Mouse (Mus musculus) CH12.LX (cell line): Measurements from ENCODE around the gene Ube2t. TPM values are rescaled to one million over a fixed set of nuclear protein-coding genes. Genes with fewer than 3 reads are reported as not detected.

Experiments used
- DNase-seq: peaks from one replicate; pipeline ENCODE4 v3.0.0-alpha.2; 2013; ENCODE audit errors: extremely low read depth
- H3K27ac ChIP-seq: 2 replicates; pipeline ENCODE4 v1.5.1; 2012; ENCODE audit warnings: low read depth, mild to moderate bottlenecking, control low read depth, moderate library complexity; ENCODE audit not compliant: insufficient read depth
- H3K27me3 ChIP-seq: replicated peaks from 2 replicates; pipeline ENCODE3; 2012; ENCODE audit warnings: inconsistent platforms
- H3K36me3 ChIP-seq, 2 experiments: replicated peaks in 1 of 2; 2 replicates each; pipeline versions ENCODE3 to v1.6.1; 2012; ENCODE audit warnings: inconsistent platforms in 1 of 2, low read length in 1 of 2, mild to moderate bottlenecking in 1 of 2, mixed read lengths in 1 of 2, moderate library complexity in 1 of 2; ENCODE audit not compliant: control insufficient read depth in 1 of 2, insufficient read depth in 1 of 2
- H3K4me1 ChIP-seq, 2 experiments: 2 replicates each; pipeline ENCODE4 v1.6.1; 2012; ENCODE audit warnings: inconsistent platforms in 1 of 2, moderate library complexity in 1 of 2; ENCODE audit not compliant: insufficient read depth in 2 of 2, control insufficient read depth in 1 of 2
- H3K4me2 ChIP-seq: 2 replicates; pipeline ENCODE4 v1.6.1; 2012; ENCODE audit warnings: low read depth, mild to moderate bottlenecking, control low read depth; ENCODE audit not compliant: poor library complexity, insufficient read depth, severe bottlenecking
- H3K4me3 ChIP-seq, 3 experiments: fragments of 150-350 bp in 1 of 3; sonication (generic) in 1 of 3; replicated peaks in 1 of 3; 2 replicates each; pipeline versions ENCODE3 to v1.5.1; 2011 to 2012; ENCODE audit warnings: low read depth in 2 of 3, low read length in 2 of 3, mild to moderate bottlenecking in 2 of 3, moderate library complexity in 2 of 3, control low read depth in 1 of 3, improper control_type of control experiment in 1 of 3, inconsistent platforms in 1 of 3, mixed read lengths in 1 of 3; ENCODE audit not compliant: poor library complexity in 1 of 3
- H3K79me2 ChIP-seq: replicated peaks from 2 replicates; pipeline ENCODE4 v1.6.1; 2012; ENCODE audit warnings: mild to moderate bottlenecking, moderate library complexity; ENCODE audit not compliant: control insufficient read depth, poor library complexity, insufficient read depth, severe bottlenecking; ENCODE audit errors: extremely low read depth
- H3K9ac ChIP-seq: 2 replicates; pipeline ENCODE4 v1.6.1; 2012; ENCODE audit warnings: low read depth, mild to moderate bottlenecking, control low read depth, moderate library complexity; ENCODE audit not compliant: insufficient read depth
- H3K9me3 ChIP-seq: replicated peaks from 2 replicates; pipeline ENCODE3; 2012; ENCODE audit warnings: low read length, inconsistent platforms, mixed read lengths
- BHLHE40 ChIP-seq: IDR thresholded peaks from 2 replicates; pipeline ENCODE4 v1.6.1; 2011; ENCODE audit warnings: mild to moderate bottlenecking, low read depth, low read length, improper control_type of control experiment
- CTCF ChIP-seq, 2 experiments: IDR thresholded peaks in 1 of 2; conservative IDR thresholded peaks in 1 of 2; 2 replicates each; pipeline ENCODE4 v1.5.1; 2011 to 2012; ENCODE audit warnings: low read depth in 2 of 2, low read length in 2 of 2, improper control_type of control experiment in 1 of 2, inconsistent platforms in 1 of 2, mild to moderate bottlenecking in 1 of 2, moderate library complexity in 1 of 2
- ELF1 ChIP-seq: IDR thresholded peaks from 2 replicates; pipeline ENCODE4 v1.6.1; 2014; ENCODE audit warnings: low read depth, mild to moderate bottlenecking, inconsistent platforms, low read length, improper control_type of control experiment
- GABPA ChIP-seq: IDR thresholded peaks from 2 replicates; pipeline ENCODE4 v1.6.1; 2012; ENCODE audit warnings: low read depth, low read length, improper control_type of control experiment, inconsistent platforms; ENCODE audit not compliant: insufficient replicate concordance
- HCFC1 ChIP-seq: IDR thresholded peaks from 2 replicates; pipeline ENCODE4 v1.6.1; 2012; ENCODE audit warnings: low read depth, mild to moderate bottlenecking, inconsistent platforms, low read length, improper control_type of control experiment
- IRF4 ChIP-seq: IDR thresholded peaks from 2 replicates; pipeline ENCODE4 v1.6.1; 2014; ENCODE audit warnings: low read depth, mild to moderate bottlenecking, inconsistent platforms, low read length, improper control_type of control experiment
- KAT2A ChIP-seq: IDR thresholded peaks from 2 replicates; pipeline ENCODE4 v1.6.1; 2012; ENCODE audit warnings: low read length, improper control_type of control experiment, inconsistent platforms; ENCODE audit not compliant: insufficient replicate concordance
- MAFK ChIP-seq: IDR thresholded peaks from 2 replicates; pipeline ENCODE4 v1.6.1; 2011; ENCODE audit warnings: low read length, improper control_type of control experiment; ENCODE audit not compliant: insufficient replicate concordance
- MAX ChIP-seq: IDR thresholded peaks from 2 replicates; pipeline ENCODE4 v1.6.1; 2011; ENCODE audit warnings: low read length, improper control_type of control experiment
- MAZ ChIP-seq: IDR thresholded peaks from 2 replicates; pipeline ENCODE4 v1.6.1; 2012; ENCODE audit warnings: low read depth, mild to moderate bottlenecking, inconsistent platforms, low read length, improper control_type of control experiment, moderate library complexity
- MXI1 ChIP-seq: IDR thresholded peaks from 2 replicates; pipeline ENCODE4 v1.6.1; 2011; ENCODE audit warnings: mild to moderate bottlenecking, low read depth, low read length, improper control_type of control experiment
- MYC ChIP-seq: IDR thresholded peaks from 2 replicates; pipeline ENCODE4 v1.6.1; 2011; ENCODE audit warnings: low read depth, mild to moderate bottlenecking, improper control_type of control experiment, low read length
- NELFE ChIP-seq: IDR thresholded peaks from 2 replicates; pipeline ENCODE4 v1.6.1; 2011; ENCODE audit warnings: low read depth, low read length, improper control_type of control experiment
- NRF1 ChIP-seq: IDR thresholded peaks from 2 replicates; pipeline ENCODE4 v1.6.1; 2014; ENCODE audit warnings: low read depth, mild to moderate bottlenecking, inconsistent platforms, low read length, improper control_type of control experiment, moderate library complexity
- POLR2A ChIP-seq: IDR thresholded peaks from 2 replicates; pipeline ENCODE4 v1.6.1; 2011; ENCODE audit warnings: low read depth, mild to moderate bottlenecking, improper control_type of control experiment, low read length
- SIN3A ChIP-seq: IDR thresholded peaks from 2 replicates; pipeline ENCODE4 v1.6.1; 2012; ENCODE audit warnings: low read length, improper control_type of control experiment, inconsistent platforms
- SMC3 ChIP-seq: IDR thresholded peaks from 2 replicates; pipeline ENCODE4 v1.6.1; 2011; ENCODE audit warnings: low read depth, low read length, improper control_type of control experiment
- TBP ChIP-seq: conservative IDR thresholded peaks from 2 replicates; pipeline ENCODE4 v1.6.1; 2011; ENCODE audit warnings: low read depth, low read length, improper control_type of control experiment
- TCF12 ChIP-seq: IDR thresholded peaks from 2 replicates; pipeline ENCODE4 v1.6.1; 2014; ENCODE audit warnings: low read depth, mild to moderate bottlenecking, inconsistent platforms, low read length, improper control_type of control experiment
- UBTF ChIP-seq: IDR thresholded peaks from 2 replicates; pipeline ENCODE4 v1.6.1; 2012; ENCODE audit warnings: low read depth, mild to moderate bottlenecking, inconsistent platforms, low read length, improper control_type of control experiment, moderate library complexity
- USF1 ChIP-seq: IDR thresholded peaks from 2 replicates; pipeline ENCODE4 v1.6.1; 2014; ENCODE audit warnings: low read depth, mild to moderate bottlenecking, inconsistent platforms, low read length, improper control_type of control experiment
- ZKSCAN1 ChIP-seq: IDR thresholded peaks from 2 replicates; pipeline ENCODE4 v1.6.1; 2012; ENCODE audit warnings: low read depth, inconsistent platforms, low read length, improper control_type of control experiment, borderline replicate concordance
- ZMIZ1 ChIP-seq: IDR thresholded peaks from 2 replicates; pipeline ENCODE4 v1.6.1; 2012; ENCODE audit warnings: low read depth, mild to moderate bottlenecking, inconsistent platforms, low read length, improper control_type of control experiment
- ZNF384 ChIP-seq: IDR thresholded peaks from 2 replicates; pipeline ENCODE4 v1.6.1; 2012; ENCODE audit warnings: low read depth, low read length, improper control_type of control experiment, inconsistent platforms
- dilution Hi-C: fragments of 300-500 bp; cut with MboI; formaldehyde crosslinking; loops from 2 replicates; pipeline ENCODE4 v1.14.3; 2020; ENCODE audit warnings: low sequenced_read_pairs; ENCODE audit not compliant: extremely low pct_unique_long_range_greater_than_20kb, extremely low pct_ligation_motif_present
- in situ Hi-C: fragments of 300-500 bp; cut with MboI; formaldehyde crosslinking; loops from 3 replicates; pipeline ENCODE4 v1.14.3; 2019; ENCODE audit warnings: low sequenced_read_pairs, low pct_ligation_motif_present, low pct_unique_long_range_greater_than_20kb, mixed read lengths
- polyA plus RNA-seq: library from polyadenylated mRNA; unstranded; fragments of >175 nt; gene quantifications from 2 replicates; pipeline ENCODE4 v1.2.1, GENCODE M21; 2012; ENCODE audit warnings: low read depth; ENCODE audit not compliant: insufficient read length
- total RNA-seq, 2 experiments: library from RNA; depleted of rRNA; stranded (reverse); fragments of 300-350 nt in 1 of 2; fragments of >200 nt in 1 of 2; gene quantifications; 2 replicates each; pipeline ENCODE4 v1.2.3; 2012 to 2014

Gene Ube2t
- total and polyA plus RNA-seq, 3 experiments: 19.2 to 40.2 (median 28.8) TPM

- Histone ChIP-seq H3K27ac (no peak overlapping the region), H3K79me2 (no peaks in the 10 kb centered on the region), H3K9ac (peak overlapping the region; percentile 51; the same call in 1 of the 2 replicates), H3K36me3 (peaks cover 0 to 2% of the 10 kb centered on the region in 2 experiments), H3K4me2 (peak overlapping the region; percentile 82), H3K4me1 (peaks cover 2 to 14% of the 10 kb centered on the region in 2 experiments), H3K27me3 (peaks cover 14% of the 10 kb centered on the region), H3K9me3 (peaks cover 3% of the 10 kb centered on the region), H3K4me3 (peak overlapping the region; percentile 76 to 80 (median 76))
- DNase-seq: peak; percentile 24
- in situ Hi-C loops: no loop called here
- peak; percentile 17; the same call in 1 of the 2 replicates for TF ChIP-seq SIN3A
- TF ChIP-seq KAT2A: no peak
- TF ChIP-seq UBTF: no peak
- no peak for TF ChIP-seq TBP
- no peak for TF ChIP-seq MAFK
- dilution Hi-C loops: no loop called here
Observed at GRCm38 (mm10) chr1:134955050-134955636, 7.2 kb upstream of the Ube2t start.

GRCm38 (mm10) chr1:134955637-134956176 lies 6.7 kb upstream of the Ube2t start, which contains the start of gene Ppp1r12b:
Gene Ppp1r12b, minus strand, starts transcription at chr1:134955942.
- Histone ChIP-seq H3K4me3 (peak within 1 kb of the TSS; percentile 76 to 80 (median 76)), H3K79me2 (no peaks in the 10 kb centered on the region), H3K27ac (no peak within 1 kb of the TSS), H3K36me3 (no peaks in the 10 kb centered on the region), H3K27me3 (peaks cover 14% of the 10 kb centered on the region), H3K9me3 (peaks cover 3% of the 10 kb centered on the region), H3K4me1 (peaks cover 2 to 14% of the 10 kb centered on the region in 2 experiments), H3K4me2 (peak within 1 kb of the TSS; percentile 82), H3K9ac (peak within 1 kb of the TSS; percentile 51)
- in situ Hi-C loops: no loop called here
- dilution Hi-C loops: no loop called here
- TF ChIP-seq POLR2A (peak; percentile 89), ZMIZ1 (peak; percentile 70), TBP (peak; percentile 74; the same call in 1 of the 2 replicates), USF1 (no peak; the same call in 1 of the 2 replicates), KAT2A (peak; percentile 89; the same call in 1 of the 2 replicates), SMC3 (no peak), TCF12 (peak; percentile 93), MAZ (peak; percentile 40; the same call in 1 of the 2 replicates), ZNF384 (0 out of 2 replicates have a peak, but pooled peaks have one; percentile 25), ZKSCAN1 (no peak), BHLHE40 (no peak), GABPA (no peak; the same call in 1 of the 2 replicates), SIN3A (peak; percentile 71; the same call in 1 of the 2 replicates), NRF1 (peak; percentile 90), NELFE (peak; percentile 76), CTCF (conservative IDR thresholded peaks at IDR 0.05 in 1 of 2, IDR thresholded peaks at IDR 0.05 in 1 of 2; ENCODE audit: low read depth in 2 of 2, low read length in 2 of 2) (peak in 1 of 2 experiments; percentile 20; a peak in 1 of 4 replicates), MAX (0 out of 2 replicates have a peak, but pooled peaks have one; percentile 53), IRF4 (0 out of 2 replicates have a peak, but pooled peaks have one; percentile 39), MYC (0 out of 2 replicates have a peak, but pooled peaks have one; percentile 28), HCFC1 (peak; percentile 94), MXI1 (peak; percentile 60; the same call in 1 of the 2 replicates), ELF1 (peak; percentile 64; the same call in 1 of the 2 replicates)
- DNase-seq: peak; percentile 93
